Mouse (Mus musculus) ES-E14 (cell line): Measurements from ENCODE around the gene Uimc1. TPM values are rescaled to one million over a fixed set of nuclear protein-coding genes. Genes with fewer than 3 reads are reported as not detected.

Experiments
- DNase-seq: peaks from one replicate; pipeline ENCODE4 v3.0.0-alpha.2; 2013; ENCODE audit warnings: low read depth, low spot score
- H3K27ac ChIP-seq: 2 replicates; pipeline ENCODE4 v1.5.1; 2012; ENCODE audit warnings: low read depth, mild to moderate bottlenecking, low read length, moderate library complexity, mixed read lengths; ENCODE audit not compliant: poor library complexity, insufficient read depth, severe bottlenecking
- H3K36me3 ChIP-seq: 2 replicates; pipeline ENCODE4 v1.6.1; 2012; ENCODE audit warnings: mild to moderate bottlenecking, low read length, moderate library complexity, mixed read lengths; ENCODE audit not compliant: control insufficient read depth, poor library complexity, insufficient read depth, severe bottlenecking
- H3K4me1 ChIP-seq, 2 experiments: fragments of 150-350 bp in 1 of 2; sonication (generic) in 1 of 2; 2 replicates each; pipeline ENCODE4 v1.6.1; 2012; ENCODE audit warnings: low read length in 2 of 2, mild to moderate bottlenecking in 1 of 2, mixed read lengths in 1 of 2; ENCODE audit not compliant: control insufficient read depth in 2 of 2, insufficient read depth in 2 of 2, poor library complexity in 1 of 2
- H3K4me3 ChIP-seq, 2 experiments: fragments of 150-350 bp in 1 of 2; sonication (generic) in 1 of 2; 2 replicates each; pipeline ENCODE4 v1.5.1; 2012; ENCODE audit warnings: low read length in 2 of 2, low read depth in 1 of 2, mild to moderate bottlenecking in 1 of 2, mixed read lengths in 1 of 2; ENCODE audit not compliant: insufficient read depth in 1 of 2, poor library complexity in 1 of 2, severe bottlenecking in 1 of 2
- H3K9ac ChIP-seq: 2 replicates; pipeline ENCODE4 v1.6.1; 2012; ENCODE audit warnings: low read depth, mild to moderate bottlenecking, low read length, mixed read lengths; ENCODE audit not compliant: poor library complexity, insufficient read depth, severe bottlenecking
- H3K9me3 ChIP-seq: fragments of 150-350 bp; sonication (generic); 2 replicates; pipeline ENCODE4 v1.6.1; 2012; ENCODE audit warnings: low read depth, mild to moderate bottlenecking, low read length; ENCODE audit not compliant: control insufficient read depth, insufficient read depth
- CHD2 ChIP-seq: IDR thresholded peaks from 2 replicates; pipeline ENCODE4 v1.6.1; 2014; ENCODE audit warnings: mild to moderate bottlenecking, low read depth, low read length, inconsistent platforms
- HCFC1 ChIP-seq: IDR thresholded peaks from 2 replicates; pipeline ENCODE4 v1.6.1; 2012; ENCODE audit warnings: low read length, inconsistent platforms, borderline replicate concordance; ENCODE audit not compliant: insufficient read depth
- MAFK ChIP-seq: IDR thresholded peaks from 2 replicates; pipeline ENCODE4 v1.6.1; 2014; ENCODE audit warnings: mild to moderate bottlenecking, low read depth, low read length, inconsistent platforms; ENCODE audit not compliant: insufficient read depth
- ZC3H11A ChIP-seq: IDR thresholded peaks from 2 replicates; pipeline ENCODE4 v1.6.1; 2012; ENCODE audit warnings: low read depth, mild to moderate bottlenecking, inconsistent platforms, low read length, borderline replicate concordance
- ZNF384 ChIP-seq: IDR thresholded peaks from 2 replicates; pipeline ENCODE4 v1.6.1; 2012; ENCODE audit warnings: low read depth, low read length, inconsistent platforms
- in situ Hi-C, 2 experiments: fragments of 600-800 bp; cut with MboI; formaldehyde crosslinking; loops; one replicate each; pipeline ENCODE4 v1.15.1; 2025; ENCODE audit warnings: low sequenced_read_pairs in 2 of 2, inconsistent platforms in 1 of 2; ENCODE audit not compliant: unreplicated experiment in 2 of 2
- total RNA-seq: library from RNA; depleted of rRNA; stranded (reverse); fragments of 300-350 nt; gene quantifications from 2 replicates; pipeline ENCODE4 v1.2.3, GENCODE M21; 2012; rRNA removed

The Uimc1 gene
- total RNA-seq, 1 experiment: 77.6 TPM

DNA sequence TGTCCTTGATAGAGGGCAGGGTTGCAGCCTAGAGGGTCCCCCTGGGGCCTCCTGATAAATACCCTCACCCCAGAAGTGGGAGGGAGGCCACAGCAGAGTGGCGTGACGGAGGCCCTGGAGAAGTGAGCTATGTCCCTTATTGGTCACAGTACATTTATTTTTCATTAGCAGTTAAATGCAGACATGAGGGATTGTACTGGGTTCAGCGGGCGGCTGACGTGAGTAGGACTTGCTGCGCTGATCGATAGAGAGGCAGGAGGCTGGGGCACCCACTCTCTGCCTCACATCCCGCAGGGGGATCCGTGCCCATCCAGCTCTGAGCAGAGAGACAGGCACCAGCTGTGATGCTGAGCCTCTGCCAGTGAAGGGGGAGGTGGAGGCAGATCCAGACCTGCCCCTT lies 112.7 kb downstream of the Uimc1 start:
- H3K9me3 ChIP-seq: no peaks in the 10 kb centered on the region
- H3K36me3 ChIP-seq: no peaks in the 10 kb centered on the region
- TF ChIP-seq HCFC1 (no peak), ZC3H11A (no peak), ZNF384 (no peak), MAFK (no peak), CHD2 (no peak)
- no peak overlapping the region for H3K4me3 ChIP-seq
- no peak overlapping the region for H3K27ac ChIP-seq
- in situ Hi-C loops: no loop called here
- no peak overlapping the region for H3K9ac ChIP-seq
- DNase-seq: no peak
- H3K4me1 ChIP-seq: no peaks in the 10 kb centered on the region

DNA sequence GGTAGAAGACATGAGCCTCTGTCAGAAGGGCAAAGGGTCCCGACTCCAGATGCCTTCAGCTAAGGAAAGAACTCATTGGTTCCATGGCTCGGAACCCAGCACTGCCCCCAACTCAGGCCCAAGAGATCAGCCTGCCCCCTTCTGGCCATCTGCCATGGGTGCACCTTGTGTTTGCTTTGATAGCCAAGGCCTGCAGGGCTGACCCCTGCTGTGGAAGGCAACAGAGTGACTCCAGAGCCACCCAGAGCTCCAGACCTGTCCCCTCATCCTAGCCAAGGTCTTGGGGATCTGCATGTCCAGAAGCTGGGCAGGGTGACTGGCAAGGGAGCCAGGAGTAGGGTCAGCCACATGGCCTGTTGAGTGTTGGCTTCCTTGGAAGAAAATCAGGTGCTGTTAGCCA lies 116.5 kb downstream of the Uimc1 start:
- Histone ChIP-seq H3K27ac (no peak overlapping the region), H3K4me3 (no peak overlapping the region), H3K9ac (no peak overlapping the region), H3K9me3 (no peaks in the 10 kb centered on the region), H3K4me1 (no peaks in the 10 kb centered on the region), H3K36me3 (no peaks in the 10 kb centered on the region)
- in situ Hi-C loops: no loop called here
- DNase-seq: peak; percentile 65
- TF ChIP-seq HCFC1 (no peak), ZC3H11A (no peak), ZNF384 (no peak), CHD2 (no peak), MAFK (no peak)

DNA sequence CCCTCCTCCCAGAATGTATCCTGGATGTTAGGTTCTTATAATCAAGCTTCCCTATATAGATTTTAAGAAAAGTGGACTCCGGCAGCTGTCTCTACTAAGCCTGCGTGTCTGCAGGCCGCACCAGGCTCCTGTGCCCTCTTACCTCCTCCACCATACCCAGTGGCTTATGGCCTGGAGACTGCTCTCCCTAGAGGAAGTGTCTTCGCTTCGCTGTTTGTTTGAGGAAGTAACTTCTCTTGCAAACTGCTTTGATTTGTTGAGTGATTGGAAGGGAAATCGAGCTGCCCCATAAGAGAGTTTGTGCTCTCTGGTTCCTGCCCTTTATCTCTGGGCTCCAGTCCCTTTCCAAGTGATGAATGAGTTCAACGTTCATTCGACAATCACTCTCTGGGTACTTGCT lies 117.1 kb downstream of the Uimc1 start:
- H3K27ac ChIP-seq: no peak overlapping the region
- H3K4me1 ChIP-seq: no peaks in the 10 kb centered on the region
- no peaks in the 10 kb centered on the region for H3K36me3 ChIP-seq
- no peak for TF ChIP-seq ZNF384
- no peak for TF ChIP-seq HCFC1
- no peak for TF ChIP-seq ZC3H11A
- TF ChIP-seq CHD2: no peak
- no peak for TF ChIP-seq MAFK
- no peak for DNase-seq
- no peaks in the 10 kb centered on the region for H3K9me3 ChIP-seq
- in situ Hi-C loops: no loop called here
- no peak overlapping the region for H3K9ac ChIP-seq
- H3K4me3 ChIP-seq: no peak overlapping the region

DNA sequence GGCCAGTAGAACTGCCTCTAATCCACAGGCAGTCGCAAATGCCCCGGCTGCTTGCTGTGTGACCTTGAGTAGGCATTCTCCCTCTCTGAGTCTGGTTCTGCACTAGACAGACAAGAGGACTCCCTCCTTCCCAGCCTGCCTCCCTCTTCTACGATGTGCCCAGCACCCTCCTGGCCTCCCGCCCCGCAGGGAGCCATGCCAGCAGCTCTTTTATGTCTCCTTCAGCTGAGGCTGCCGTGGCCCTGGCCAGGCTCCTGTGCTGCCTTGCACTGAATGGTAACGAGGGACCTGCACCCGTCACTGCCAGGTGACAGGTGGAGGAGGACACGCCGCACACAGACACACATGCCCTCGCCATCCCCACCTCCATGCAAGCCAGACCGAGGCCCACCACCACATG lies 119.1 kb downstream of the Uimc1 start:
- no peaks in the 10 kb centered on the region for H3K36me3 ChIP-seq
- no peak for DNase-seq
- H3K27ac ChIP-seq: no peak overlapping the region
- no peaks in the 10 kb centered on the region for H3K4me1 ChIP-seq
- H3K4me3 ChIP-seq: no peak overlapping the region
- in situ Hi-C loops: no loop called here
- no peaks in the 10 kb centered on the region for H3K9me3 ChIP-seq
- TF ChIP-seq ZC3H11A (no peak), ZNF384 (no peak), MAFK (no peak), HCFC1 (no peak), CHD2 (no peak)
- H3K9ac ChIP-seq: no peak overlapping the region

DNA sequence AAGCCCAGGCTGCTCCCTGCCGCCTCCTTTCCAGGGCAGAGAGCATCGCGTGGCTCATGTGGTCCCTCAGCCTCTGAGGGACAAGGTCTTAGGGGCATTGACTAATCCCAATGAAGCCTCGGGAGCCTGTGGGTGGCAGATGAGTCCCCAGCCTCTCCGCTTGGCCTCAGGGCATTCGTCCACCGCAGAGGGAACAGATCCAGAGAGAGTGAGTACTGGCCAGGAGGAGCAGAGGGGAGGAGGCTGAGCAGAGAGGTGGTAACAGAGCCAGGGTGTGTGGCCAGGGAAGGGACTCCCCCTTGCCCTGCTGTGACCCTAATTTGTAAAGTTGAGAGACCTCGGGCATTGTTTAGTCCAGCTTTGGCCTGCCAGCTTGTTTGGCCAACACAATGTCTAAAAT lies 121.3 kb downstream of the Uimc1 start:
- no peaks in the 10 kb centered on the region for H3K9me3 ChIP-seq
- DNase-seq: no peak
- H3K27ac ChIP-seq: no peak overlapping the region
- in situ Hi-C loops: no loop called here
- H3K4me3 ChIP-seq: no peak overlapping the region
- H3K9ac ChIP-seq: no peak overlapping the region
- no peaks in the 10 kb centered on the region for H3K4me1 ChIP-seq
- TF ChIP-seq CHD2: no peak
- TF ChIP-seq ZC3H11A: no peak
- no peak for TF ChIP-seq HCFC1
- TF ChIP-seq MAFK: no peak
- no peak for TF ChIP-seq ZNF384
- no peaks in the 10 kb centered on the region for H3K36me3 ChIP-seq

Other genes with a start within 250 kb of the Uimc1 start
- gene Unc5a, start 150.9 kb downstream of the Uimc1 start, total RNA-seq: 0.31 and 0.95 TPM in 2 replicates
- 0.04 and 0.05 TPM in 2 replicates for gene Hk3, start 78.9 kb downstream of the Uimc1 start, total RNA-seq
- 33.9 and 36.0 TPM in 2 replicates for gene Zfp346, start 5.0 kb upstream of the Uimc1 start, total RNA-seq
- gene Gm17617, start 33.2 kb upstream of the Uimc1 start, total RNA-seq: not detected in 2 replicates
- 1.8 and 2.4 TPM in 2 replicates for gene Fgfr4, start 52.3 kb upstream of the Uimc1 start, total RNA-seq
- gene Nsd1, start 109.5 kb upstream of the Uimc1 start, total RNA-seq: 120 and 135 TPM in 2 replicates
- gene Prelid1, start 220.2 kb upstream of the Uimc1 start, total RNA-seq: 198 and 217 TPM in 2 replicates
- gene Rab24, start 221.6 kb upstream of the Uimc1 start, total RNA-seq: 67.5 and 79.4 TPM in 2 replicates
- 12.5 and 19.8 TPM in 2 replicates for gene Mxd3, start 229.5 kb upstream of the Uimc1 start, total RNA-seq